Mouse (Mus musculus) intestine, embryonic 14.5 days (tissue): Measurements from ENCODE around the gene Cd59a. TPM values are rescaled to one million over a fixed set of nuclear protein-coding genes. Genes with fewer than 3 reads are reported as not detected.
A peak's percentile ranks its signal among the peaks of the same experiment; 100 is the strongest.
"Not testable (repeated sequence)": the region's sequence is repeated elsewhere in the genome, so short reads cannot be mapped to it uniquely, and the experiment has no call there.

Experiments used
- ATAC-seq: fragments of 200-750 bp; cut with Nextera tagmentation; replicated peaks from 2 replicates; pipeline ENCODE4 v1.8.0; 2017; ENCODE audit warnings: low read depth, moderate number of reproducible peaks, moderate TSS enrichment, moderate library complexity; ENCODE audit not compliant: low FRiP score, low TSS enrichment
- DNase-seq: peaks from one replicate; pipeline ENCODE4 v3.0.0-alpha.2; 2018; ENCODE audit warnings: low spot score
- H3K27ac ChIP-seq: fragments of 300-500 bp; sonication (generic); 2 replicates; pipeline ENCODE4 v1.5.1; 2014; ENCODE audit warnings: low read depth, mild to moderate bottlenecking, control low read depth
- H3K27me3 ChIP-seq: fragments of 300-500 bp; sonication (generic); replicated peaks from 2 replicates; pipeline ENCODE4 v1.6.1; 2014; ENCODE audit warnings: low read length, control low read depth; ENCODE audit not compliant: control insufficient read depth, insufficient read depth
- H3K36me3 ChIP-seq: fragments of 300-500 bp; sonication (generic); 2 replicates; pipeline ENCODE4 v1.6.1; 2014; ENCODE audit warnings: low read length, control low read depth; ENCODE audit not compliant: control insufficient read depth, insufficient read depth
- H3K4me1 ChIP-seq: fragments of 300-500 bp; sonication (generic); replicated peaks from 2 replicates; pipeline ENCODE4 v1.6.1; 2014; ENCODE audit warnings: low read length, control low read depth, mixed read lengths; ENCODE audit not compliant: control insufficient read depth, insufficient read depth
- H3K4me2 ChIP-seq: fragments of 300-500 bp; sonication (generic); 2 replicates; pipeline ENCODE4 v1.6.1; 2014; ENCODE audit warnings: low read length
- H3K4me3 ChIP-seq: fragments of 300-500 bp; sonication (generic); 2 replicates; pipeline ENCODE4 v1.5.1; 2014; ENCODE audit warnings: low read depth, low read length, control low read depth, mixed read lengths
- H3K9ac ChIP-seq: fragments of 300-500 bp; sonication (generic); 2 replicates; pipeline ENCODE4 v1.6.1; 2014; ENCODE audit warnings: mild to moderate bottlenecking, low read length
- H3K9me3 ChIP-seq: fragments of 300-500 bp; sonication (generic); 2 replicates; pipeline ENCODE4 v1.6.1; 2016; ENCODE audit warnings: low read length, control low read depth; ENCODE audit not compliant: control insufficient read depth
- WGBS: fragments of 180-500 bp; shearing (Covaris S2); extraction: QIAGEN DNeasy Blood & Tissue Kit; methylation state at CpG from one replicate; pipeline ENCODE4 v1.1.7; 2014; 5-methylcytosine and 5-hydroxymethylcytosine counted together
- polyA plus RNA-seq: library from polyadenylated mRNA; unstranded; fragments of >200 nt; fragmentation: Nextera tagmentation; extraction: Ambion mirVana; gene quantifications from 2 replicates; pipeline ENCODE4 v1.2.1, GENCODE M21; 2014

Gene Cd59a
- polyA plus RNA-seq, 1 experiment from 2014 or later = 27.1 TPM

DNA sequence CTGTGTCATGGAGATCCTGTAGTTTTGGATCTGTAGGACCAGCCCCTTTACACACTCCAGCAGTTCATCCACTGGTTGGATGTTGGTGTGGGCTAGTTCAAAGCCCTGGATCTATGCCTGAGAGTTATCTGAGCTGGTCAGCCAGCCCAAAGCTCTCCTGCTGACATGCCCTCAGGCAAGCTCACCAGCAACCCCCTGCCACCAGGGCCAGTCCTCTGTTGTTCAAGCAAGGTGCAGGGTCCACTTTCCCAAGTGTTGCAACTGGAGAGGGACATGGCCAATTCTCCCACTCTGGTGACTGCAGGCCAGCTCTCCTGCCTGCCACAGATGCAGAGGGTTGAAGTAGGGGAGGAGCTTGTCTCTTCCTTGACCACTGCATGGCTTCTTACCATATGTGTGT lies 18.0 kb downstream of the Cd59a start:
- DNase-seq, H3K4me2 ChIP-seq, H3K9me3 ChIP-seq, ATAC-seq, H3K4me3 ChIP-seq, H3K27me3 ChIP-seq, H3K4me1 ChIP-seq, H3K27ac ChIP-seq, H3K9ac ChIP-seq, H3K36me3 ChIP-seq: not testable (repeated sequence)

GRCm38 (mm10) chr2:104114898-104115297 lies 19.3 kb downstream of the Cd59a start:
- no peaks in the 10 kb centered on the region for H3K9me3 ChIP-seq
- WGBS = 83% methylated on average over 3 of the region's 3 CpGs

GRCm38 (mm10) chr2:104117173-104117572 lies 21.6 kb downstream of the Cd59a start:
- not testable (repeated sequence) for ATAC-seq, H3K36me3 ChIP-seq, H3K27ac ChIP-seq, H3K4me2 ChIP-seq, H3K27me3 ChIP-seq, DNase-seq, H3K9ac ChIP-seq, H3K4me3 ChIP-seq, H3K4me1 ChIP-seq, H3K9me3 ChIP-seq

More at GRCm38 (mm10) chr2:104114898-104115297, 19.3 kb downstream of the Cd59a start:
- Histone ChIP-seq H3K27ac (no peak overlapping the region), H3K36me3 (no peaks in the 10 kb centered on the region; the same call in 1 of the 2 replicates), H3K27me3 (no peaks in the 10 kb centered on the region), H3K4me2 (no peak overlapping the region), H3K4me1 (no peaks in the 10 kb centered on the region), H3K9ac (no peak overlapping the region), H3K4me3 (no peak overlapping the region)
- no peak for ATAC-seq
- no peak for DNase-seq

GRCm38 (mm10) chr2:104119097-104119496 lies 23.5 kb downstream of the Cd59a start:
- Histone ChIP-seq H3K9me3 (no peaks in the 10 kb centered on the region), H3K4me1 (peaks cover 21% of the 10 kb centered on the region), H3K27me3 (0 out of 2 replicates have a peak, but pooled peaks cover 4% of the 10 kb centered on the region), H3K9ac (no peak overlapping the region), H3K4me3 (no peak overlapping the region), H3K4me2 (no peak overlapping the region), H3K36me3 (no peaks in the 10 kb centered on the region), H3K27ac (no peak overlapping the region; the same call in 1 of the 2 replicates)
- ATAC-seq = no peak
- DNase-seq = no peak
- WGBS = 59% methylated on average over 1 of the region's 1 CpGs

DNA sequence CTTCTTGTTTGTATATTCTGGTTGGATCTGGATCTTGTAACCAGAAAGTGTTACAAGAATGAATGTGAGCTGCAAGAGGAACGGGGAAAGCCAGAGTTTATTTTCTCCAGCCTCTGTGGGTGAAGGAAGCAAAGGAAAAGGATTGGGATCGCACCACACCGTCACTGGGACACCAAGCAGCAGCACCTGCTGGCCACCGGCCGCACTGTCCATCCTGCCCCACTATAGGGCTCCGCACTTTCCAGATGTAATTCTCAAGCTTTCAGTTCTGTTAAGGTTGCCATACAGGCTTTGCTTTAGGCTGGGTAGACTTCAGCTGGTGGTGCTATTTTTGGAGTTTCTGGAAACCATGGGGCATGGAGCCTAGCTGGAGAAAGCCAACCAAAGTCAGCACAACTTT lies 24.7 kb downstream of the Cd59a start:
- Histone ChIP-seq H3K9ac (no peak overlapping the region), H3K27me3 (0 out of 2 replicates have a peak, but pooled peaks cover 4% of the 10 kb centered on the region), H3K4me3 (no peak overlapping the region), H3K9me3 (no peaks in the 10 kb centered on the region), H3K36me3 (no peaks in the 10 kb centered on the region), H3K4me1 (peaks cover 21% of the 10 kb centered on the region), H3K27ac (peak overlapping the region; percentile 48; the same call in 1 of the 2 replicates), H3K4me2 (no peak overlapping the region)
- no peak for DNase-seq
- 40% methylated on average over 6 of the region's 6 CpGs for WGBS
- ATAC-seq = no peak

GRCm38 (mm10) chr2:104121681-104122504 lies 26.3 kb downstream of the Cd59a start:
- DNase-seq = no peak
- H3K9me3 ChIP-seq = no peaks in the 10 kb centered on the region
- WGBS = 71% methylated on average over 8 of the region's 8 CpGs
- ATAC-seq = no peak
- H3K9ac ChIP-seq = no peak overlapping the region
- H3K4me3 ChIP-seq = peak overlapping the region; percentile 69
- no peaks in the 10 kb centered on the region for H3K36me3 ChIP-seq
- peak overlapping the region; percentile 64; the same call in 1 of the 2 replicates for H3K27ac ChIP-seq
- 0 out of 2 replicates have a peak, but pooled peaks cover 4% of the 10 kb centered on the region for H3K27me3 ChIP-seq
- H3K4me1 ChIP-seq = peaks cover 21% of the 10 kb centered on the region
- H3K4me2 ChIP-seq = peak overlapping the region; percentile 94

DNA sequence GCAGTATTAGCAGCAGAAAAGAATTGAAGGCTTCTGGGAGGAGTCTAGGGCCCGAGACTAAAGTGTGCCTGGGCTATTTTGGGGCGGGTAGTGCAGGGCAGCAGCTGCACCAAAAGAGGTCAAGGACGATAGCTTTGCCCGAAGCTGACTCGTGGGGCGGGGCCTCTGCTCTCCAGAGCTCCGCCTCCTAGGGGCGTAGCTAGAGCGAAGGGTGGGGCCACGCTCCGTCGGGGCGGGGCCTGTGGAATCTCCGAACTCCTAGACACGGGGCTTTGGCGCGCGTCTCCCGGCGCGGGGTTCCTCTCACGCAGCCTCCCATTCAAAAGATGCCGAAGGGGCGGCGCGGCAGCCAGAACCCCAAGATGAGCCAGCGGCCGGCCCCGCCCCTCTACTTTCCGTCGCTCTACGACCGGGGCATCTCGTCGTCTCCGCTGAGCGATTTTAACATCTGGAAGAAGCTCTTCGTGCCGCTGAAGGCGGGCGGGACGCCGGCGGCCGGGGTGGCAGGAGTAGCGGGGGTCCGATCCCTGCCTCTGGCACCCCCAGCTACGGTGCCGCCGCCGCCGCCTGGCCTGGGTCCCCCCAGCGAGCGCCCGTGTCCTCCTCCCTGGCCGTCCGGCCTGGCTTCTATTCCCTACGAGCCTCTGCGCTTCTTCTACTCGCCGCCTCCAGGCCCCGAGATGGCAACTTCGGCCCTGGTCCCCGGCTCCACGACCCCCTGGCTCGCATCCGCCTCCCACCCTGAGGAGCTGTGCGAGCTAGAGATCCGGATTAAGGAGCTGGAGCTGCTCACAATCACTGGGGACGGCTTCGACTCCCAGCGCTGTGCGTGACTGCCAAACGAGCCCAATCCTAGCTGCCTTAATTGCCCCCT lies 27.1 kb downstream of the Cd59a start, which contains the start of gene A930018P22Rik:
A930018P22Rik (plus strand) TSS at position 265 of the 874 bp plus-strand sequence.
- under 1% methylated on average over 67 of the region's 74 CpGs for whole genome bisulfite sequencing
- Histone ChIP-seq H3K4me1 (peaks cover 21% of the 10 kb centered on the region), H3K36me3 (no peaks in the 10 kb centered on the region), H3K4me2 (peak within 1 kb of the TSS; percentile 94), H3K9me3 (no peaks in the 10 kb centered on the region), H3K4me3 (peak within 1 kb of the TSS; percentile 69), H3K27ac (peak within 1 kb of the TSS; percentile 64), H3K27me3 (0 out of 2 replicates have a peak, but pooled peaks cover 4% of the 10 kb centered on the region), H3K9ac (peak within 1 kb of the TSS; percentile 73)
- peak; percentile 94 for DNase-seq
- ATAC-seq = peak; percentile 88

GRCm38 (mm10) chr2:104123540-104123939 lies 27.9 kb downstream of the Cd59a start:
- ATAC-seq (no peak), DNase-seq (no peak)
- peak overlapping the region; percentile 69 for H3K4me3 ChIP-seq
- 44% methylated on average over 3 of the region's 3 CpGs for WGBS
- H3K27me3 ChIP-seq = 0 out of 2 replicates have a peak, but pooled peaks cover 4% of the 10 kb centered on the region
- H3K9me3 ChIP-seq = no peaks in the 10 kb centered on the region
- H3K27ac ChIP-seq = peak overlapping the region; percentile 62; the same call in 1 of the 2 replicates
- peaks cover 26% of the 10 kb centered on the region for H3K4me1 ChIP-seq
- H3K36me3 ChIP-seq = no peaks in the 10 kb centered on the region
- no peak overlapping the region for H3K9ac ChIP-seq
- H3K4me2 ChIP-seq = peak overlapping the region; percentile 94
